Mouse (Mus musculus) lung, postnatal 0 days (tissue): ENCODE data around the gene Nphs1.

Experiments
- CTCF ChIP-seq: IDR thresholded peaks from 2 replicates; pipeline ENCODE4 v1.5.1; 2016; ENCODE audit warnings: antibody characterized with exemption, mild to moderate bottlenecking
- EP300 ChIP-seq: IDR thresholded peaks from 2 replicates; pipeline ENCODE4 v1.6.1; 2016; ENCODE audit warnings: antibody characterized with exemption, mild to moderate bottlenecking, control low read depth

- TF ChIP-seq CTCF, result no peak
- TF ChIP-seq EP300, result no peak
Observed at GRCm38 (mm10) chr7:30484250-30484649, 26.1 kb downstream of the Nphs1 start.
